Mouse (Mus musculus) ES-E14 (cell line): ENCODE results near the gene Tapt1.

ENCODE experiments used
- CHD2 ChIP-seq: IDR thresholded peaks from 2 replicates; pipeline ENCODE4 v1.6.1; 2014; ENCODE audit warnings: mild to moderate bottlenecking, low read depth, low read length, inconsistent platforms
- ZC3H11A ChIP-seq: IDR thresholded peaks from 2 replicates; pipeline ENCODE4 v1.6.1; 2012; ENCODE audit warnings: low read depth, mild to moderate bottlenecking, inconsistent platforms, low read length, borderline replicate concordance
- ZNF384 ChIP-seq: IDR thresholded peaks from 2 replicates; pipeline ENCODE4 v1.6.1; 2012; ENCODE audit warnings: low read depth, low read length, inconsistent platforms

DNA sequence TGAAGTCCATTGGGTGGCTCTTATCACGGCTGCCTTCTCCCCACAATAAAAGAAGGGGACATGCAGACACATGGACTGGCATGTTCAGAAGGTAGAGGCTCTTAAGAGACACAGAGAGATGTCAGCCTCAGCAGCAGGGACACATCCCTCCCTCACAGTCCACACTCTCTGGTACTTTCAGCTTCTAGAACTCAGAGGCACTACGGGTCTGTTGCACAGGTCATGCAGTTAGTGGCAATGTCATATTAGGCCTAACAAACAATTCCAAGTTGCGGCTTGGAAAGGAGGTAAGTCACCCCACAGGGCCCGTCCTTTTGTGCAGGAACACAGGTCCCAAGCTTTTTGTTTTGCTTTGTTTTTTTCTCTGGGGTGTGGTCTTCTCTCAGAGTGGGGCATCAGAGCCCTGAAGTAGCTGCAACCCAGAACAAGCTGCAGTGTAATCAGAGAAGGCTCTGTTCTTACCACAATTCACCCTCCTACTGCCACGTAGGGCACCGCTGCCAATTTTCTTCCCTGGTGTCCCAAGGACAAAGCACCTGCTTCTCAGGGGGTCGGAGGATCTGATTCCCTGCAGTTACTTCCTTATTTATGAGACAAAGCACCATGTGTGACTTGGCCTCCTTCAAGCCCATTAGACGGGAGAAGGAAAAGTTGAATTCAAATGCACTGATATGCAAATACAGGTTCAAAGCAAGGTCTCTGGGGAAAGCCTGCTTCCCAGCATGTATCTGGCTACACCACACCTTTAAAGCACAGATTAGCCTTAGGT, 82.8 kb downstream of the Tapt1 start:
- TF ChIP-seq ZNF384 (no peak), ZC3H11A (no peak), CHD2 (no peak)
